Mouse (Mus musculus) hindbrain, embryonic 16.5 days (tissue): ENCODE results near the gene Hk1. TPM values are rescaled to one million over a fixed set of nuclear protein-coding genes. Genes with fewer than 3 reads are reported as not detected.

Source experiments
- ATAC-seq: fragments of 200-750 bp; cut with Nextera tagmentation; 2 replicates; pipeline ENCODE4 v1.8.0; 2017; ENCODE audit warnings: moderate TSS enrichment, moderate library complexity
- H3K27ac ChIP-seq: fragments of 300-500 bp; sonication (generic); 2 replicates; pipeline ENCODE4 v1.5.1; 2014; ENCODE audit warnings: low read depth, mild to moderate bottlenecking, control low read depth, low read length, moderate library complexity
- H3K27me3 ChIP-seq: fragments of 300-500 bp; sonication (generic); replicated peaks from 2 replicates; pipeline ENCODE4 v1.6.1; 2014; ENCODE audit warnings: low read length; ENCODE audit not compliant: control insufficient read depth, insufficient read depth
- H3K36me3 ChIP-seq: fragments of 300-500 bp; sonication (generic); 2 replicates; pipeline ENCODE4 v1.6.1; 2014; ENCODE audit warnings: mild to moderate bottlenecking, low read length, moderate library complexity, mixed read lengths; ENCODE audit not compliant: control insufficient read depth, insufficient read depth
- H3K4me1 ChIP-seq: fragments of 300-500 bp; sonication (generic); 2 replicates; pipeline ENCODE4 v1.6.1; 2014; ENCODE audit warnings: low read depth, low read length; ENCODE audit not compliant: control insufficient read depth, insufficient read depth
- H3K4me2 ChIP-seq: fragments of 300-500 bp; sonication (generic); 2 replicates; pipeline ENCODE4 v1.6.1; 2014; ENCODE audit warnings: mild to moderate bottlenecking, low read length, control low read depth, moderate library complexity
- H3K4me3 ChIP-seq: fragments of 300-500 bp; sonication (generic); 2 replicates; pipeline ENCODE4 v1.5.1; 2014; ENCODE audit warnings: mild to moderate bottlenecking, low read length, control low read depth, moderate library complexity
- H3K9ac ChIP-seq: fragments of 300-500 bp; sonication (generic); 2 replicates; pipeline ENCODE4 v1.6.1; 2014; ENCODE audit warnings: low read depth, mild to moderate bottlenecking, control low read depth, low read length, moderate library complexity
- H3K9me3 ChIP-seq: fragments of 300-500 bp; sonication (generic); 2 replicates; pipeline ENCODE4 v1.6.1; 2014; ENCODE audit warnings: mild to moderate bottlenecking, low read length, moderate library complexity; ENCODE audit not compliant: control insufficient read depth
- WGBS: fragments of 180-500 bp; shearing (Covaris S2); extraction: QIAGEN DNeasy Blood & Tissue Kit; methylation state at CpG from one replicate; pipeline ENCODE4 v1.1.7; 2014; 5-methylcytosine and 5-hydroxymethylcytosine counted together
- polyA plus RNA-seq: library from polyadenylated mRNA; unstranded; fragments of >200 nt; fragmentation: Nextera tagmentation; extraction: Ambion mirVana; gene quantifications from 2 replicates; pipeline ENCODE4 v1.2.1, GENCODE M21; 2015

Gene Hk1
- polyA plus RNA-seq, 1 experiment from 2014 or later: 164 TPM

DNA sequence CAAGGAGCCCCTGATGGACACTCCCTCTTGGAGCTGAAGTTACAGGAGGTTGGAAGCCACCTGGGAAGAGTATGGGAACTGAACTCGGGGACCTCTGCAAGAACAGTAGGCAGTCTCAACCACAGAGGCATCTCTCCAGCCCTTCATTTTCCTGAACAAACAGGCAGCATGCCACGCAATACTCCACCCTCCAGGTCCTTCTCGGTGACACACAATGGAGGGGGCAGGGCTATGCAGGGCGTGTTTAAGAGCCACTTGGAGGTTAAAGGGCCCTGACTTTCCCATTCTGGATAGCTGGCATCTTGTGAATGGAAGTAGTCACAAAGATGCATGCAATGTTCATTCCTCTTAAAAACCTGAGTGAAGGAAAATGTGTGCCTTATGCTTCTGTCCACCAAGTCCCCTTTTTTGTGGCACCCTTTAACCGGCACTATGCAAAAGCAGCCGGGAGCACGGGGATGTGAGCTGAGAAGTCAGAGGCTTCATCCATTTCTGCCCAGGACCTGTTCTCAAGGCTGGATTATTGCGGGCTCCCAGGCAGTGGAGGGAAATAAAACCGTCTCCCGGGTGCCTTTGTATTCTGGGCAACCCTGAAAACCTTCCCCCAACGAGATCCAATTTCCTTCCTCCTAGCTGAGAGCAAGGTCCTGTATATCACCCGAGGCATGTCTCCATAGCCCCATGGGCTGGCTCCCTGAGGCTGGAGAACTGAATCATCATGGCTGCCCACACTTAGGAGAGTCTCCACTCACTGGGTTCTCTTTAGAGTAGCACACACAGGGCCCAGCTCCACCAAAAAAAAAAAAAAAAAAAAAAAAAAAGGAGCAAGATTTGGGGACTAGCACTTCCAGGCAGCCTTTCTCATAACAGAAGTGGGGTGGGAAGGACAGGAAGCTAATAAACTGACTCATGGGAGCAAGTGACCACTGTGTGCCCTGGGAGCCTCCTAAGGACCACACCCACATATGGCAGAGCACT lies 42.8 kb downstream of the Hk1 start:
- peak overlapping the region; percentile 48 for H3K27ac ChIP-seq
- H3K9ac ChIP-seq: peak overlapping the region; percentile 24; the same call in 1 of the 2 replicates

DNA sequence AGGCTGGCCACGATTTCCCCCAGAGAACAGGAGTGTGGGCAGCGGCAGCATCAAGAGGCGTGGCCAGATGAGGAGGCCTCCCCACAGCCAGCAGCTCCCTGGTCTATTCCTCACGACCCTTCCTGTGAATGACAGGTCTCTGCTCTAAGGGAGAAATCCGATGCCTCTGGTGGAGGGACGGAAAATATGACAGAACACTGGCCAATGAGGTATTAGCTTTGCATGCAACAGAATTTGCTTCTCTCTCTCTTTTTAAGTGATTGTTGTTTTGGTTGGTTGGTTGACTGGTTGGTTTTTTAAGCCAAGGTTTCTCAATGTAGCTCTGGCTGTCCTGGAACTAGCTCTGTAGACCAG lies 44.3 kb downstream of the Hk1 start:
- no peak overlapping the region for H3K4me3 ChIP-seq
- no peaks in the 10 kb centered on the region for H3K27me3 ChIP-seq
- peaks cover 26% of the 10 kb centered on the region for H3K4me1 ChIP-seq
- H3K27ac ChIP-seq: no peak overlapping the region
- ATAC-seq: no peak
- no peaks in the 10 kb centered on the region for H3K9me3 ChIP-seq
- H3K4me2 ChIP-seq: no peak overlapping the region
- H3K9ac ChIP-seq: no peak overlapping the region
- WGBS: 15% methylated on average over 6 of the region's 6 CpGs
- H3K36me3 ChIP-seq: no peaks in the 10 kb centered on the region

More for the DNA sequence above, 42.8 kb downstream of the Hk1 start:
- 25% methylated on average over 12 of the region's 12 CpGs for WGBS
- H3K4me3 ChIP-seq: no peak overlapping the region
- H3K27me3 ChIP-seq: no peaks in the 10 kb centered on the region
- H3K9me3 ChIP-seq: no peaks in the 10 kb centered on the region
- H3K4me1 ChIP-seq: peaks cover 34% of the 10 kb centered on the region
- no peak for ATAC-seq
- 0 out of 2 replicates have a peak overlapping the region, but pooled peaks have one; percentile 10 for H3K4me2 ChIP-seq
- no peaks in the 10 kb centered on the region for H3K36me3 ChIP-seq

DNA sequence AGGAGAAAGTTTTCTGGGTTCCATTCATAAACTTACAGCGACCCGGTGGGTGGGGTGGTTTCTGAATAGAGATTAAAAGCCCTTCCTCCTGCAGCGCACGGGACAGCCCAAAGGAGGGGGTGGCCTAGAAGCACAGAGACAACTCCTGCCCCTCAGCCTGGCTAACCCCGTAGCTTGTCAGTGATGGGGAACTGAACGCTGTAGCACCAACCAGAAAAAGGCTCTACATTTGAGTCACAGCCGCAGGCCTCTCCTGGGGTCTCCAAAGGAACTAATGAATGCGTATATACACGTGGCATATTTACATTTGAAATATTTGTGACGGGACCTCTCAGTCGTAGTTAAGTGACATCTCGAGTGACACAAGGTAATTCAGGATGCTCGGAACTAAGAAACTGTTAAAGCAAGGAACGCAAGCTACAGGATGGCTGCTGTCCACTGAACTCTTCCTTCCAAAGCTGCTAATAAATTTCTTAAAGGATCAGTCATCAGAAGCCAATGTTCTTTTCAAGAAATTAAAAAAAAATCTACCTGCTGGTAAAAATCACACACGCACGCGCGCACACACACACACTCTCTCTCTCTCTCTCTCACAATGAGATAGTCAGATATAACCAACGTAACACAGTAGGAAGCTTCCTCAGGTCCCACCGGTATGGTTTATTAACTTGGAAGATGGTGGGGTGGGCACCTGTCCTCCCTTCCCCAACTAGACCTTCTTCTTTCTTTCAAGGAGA lies 44.9 kb downstream of the Hk1 start:
- H3K4me1 ChIP-seq: peaks cover 26% of the 10 kb centered on the region
- no peaks in the 10 kb centered on the region for H3K36me3 ChIP-seq
- no peak overlapping the region for H3K4me3 ChIP-seq
- WGBS: 41% methylated on average over 20 of the region's 20 CpGs
- H3K27ac ChIP-seq: no peak overlapping the region
- ATAC-seq: no peak
- no peak overlapping the region for H3K9ac ChIP-seq
- no peaks in the 10 kb centered on the region for H3K27me3 ChIP-seq
- no peaks in the 10 kb centered on the region for H3K9me3 ChIP-seq
- H3K4me2 ChIP-seq: no peak overlapping the region

DNA sequence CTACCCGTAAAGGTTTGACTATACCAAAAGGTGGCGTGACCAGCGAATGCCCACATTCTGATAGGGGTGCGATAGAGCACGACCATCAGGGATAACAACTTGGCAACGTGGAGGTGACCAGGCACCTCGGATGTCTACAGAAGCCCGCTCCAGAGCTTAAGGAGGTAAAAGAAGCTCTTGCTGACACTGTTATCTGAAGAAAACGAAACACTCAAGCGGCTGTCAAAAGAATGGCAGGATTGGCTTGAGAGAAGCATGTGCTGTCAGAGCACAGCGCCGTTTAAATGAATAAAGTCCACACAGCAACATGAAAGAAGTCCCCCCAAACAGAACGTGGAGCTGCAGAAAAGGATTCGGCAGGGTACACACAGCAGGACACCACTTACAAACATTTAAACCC lies 46.4 kb downstream of the Hk1 start:
- H3K4me2 ChIP-seq: no peak overlapping the region
- H3K9ac ChIP-seq: no peak overlapping the region
- ATAC-seq: no peak
- H3K27ac ChIP-seq: no peak overlapping the region
- no peak overlapping the region for H3K4me3 ChIP-seq
- WGBS: 76% methylated on average over 14 of the region's 14 CpGs
- no peaks in the 10 kb centered on the region for H3K36me3 ChIP-seq
- H3K4me1 ChIP-seq: peaks cover 16% of the 10 kb centered on the region
- H3K27me3 ChIP-seq: no peaks in the 10 kb centered on the region
- no peaks in the 10 kb centered on the region for H3K9me3 ChIP-seq

DNA sequence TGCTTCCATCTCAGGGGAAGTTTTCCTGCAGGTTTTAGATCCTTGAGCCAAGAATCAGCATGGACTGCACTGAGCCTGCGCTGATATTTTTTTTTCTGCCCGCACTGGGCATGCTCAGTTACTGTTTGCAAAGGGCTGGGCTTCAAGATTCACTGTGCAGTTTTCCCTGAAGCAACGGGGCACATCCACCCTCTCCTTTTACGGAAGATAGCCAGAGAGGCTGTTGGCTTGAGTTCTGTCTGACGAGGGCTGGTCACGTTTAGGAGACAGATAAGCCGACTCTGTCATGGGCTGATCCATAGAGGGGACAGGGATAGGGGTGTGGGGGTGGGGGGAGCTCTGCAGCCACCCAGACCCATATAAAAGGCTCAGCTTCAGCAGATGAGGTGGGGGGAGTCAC lies 47.2 kb downstream of the Hk1 start:
- Histone ChIP-seq H3K27me3 (no peaks in the 10 kb centered on the region), H3K36me3 (no peaks in the 10 kb centered on the region), H3K4me2 (peak overlapping the region; percentile 43), H3K9ac (peak overlapping the region; percentile 43; the same call in 1 of the 2 replicates), H3K4me3 (peak overlapping the region; percentile 15; the same call in 1 of the 2 replicates), H3K9me3 (no peaks in the 10 kb centered on the region), H3K27ac (no peak overlapping the region), H3K4me1 (peaks cover 12% of the 10 kb centered on the region)
- WGBS: 44% methylated on average over 7 of the region's 7 CpGs
- peak; percentile 55 for ATAC-seq

DNA sequence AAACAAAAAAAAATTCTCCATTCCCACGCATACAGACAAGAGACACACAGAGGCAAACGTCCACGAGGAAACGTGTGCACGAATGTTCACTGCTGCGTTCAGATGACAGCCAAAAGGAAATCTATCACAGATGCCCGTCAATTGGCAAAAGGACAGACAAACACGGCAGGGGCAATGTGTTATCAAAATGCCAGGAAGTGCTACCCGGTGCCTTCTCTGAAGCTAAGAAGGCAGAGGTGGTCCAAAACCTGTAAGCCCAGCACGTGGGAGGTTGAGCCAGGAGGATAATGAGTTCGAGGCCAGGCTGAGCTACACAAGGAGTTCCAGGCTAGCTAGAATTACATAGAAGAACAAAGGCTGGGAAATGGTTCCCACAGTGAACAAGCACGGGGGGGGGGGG lies 47.9 kb downstream of the Hk1 start:
- Histone ChIP-seq H3K9ac (no peak overlapping the region), H3K36me3 (no peaks in the 10 kb centered on the region), H3K4me2 (no peak overlapping the region), H3K4me1 (peaks cover 7% of the 10 kb centered on the region), H3K4me3 (no peak overlapping the region), H3K27ac (no peak overlapping the region), H3K27me3 (no peaks in the 10 kb centered on the region), H3K9me3 (no peaks in the 10 kb centered on the region)
- WGBS: 87% methylated on average over 11 of the region's 12 CpGs
- no peak for ATAC-seq

DNA sequence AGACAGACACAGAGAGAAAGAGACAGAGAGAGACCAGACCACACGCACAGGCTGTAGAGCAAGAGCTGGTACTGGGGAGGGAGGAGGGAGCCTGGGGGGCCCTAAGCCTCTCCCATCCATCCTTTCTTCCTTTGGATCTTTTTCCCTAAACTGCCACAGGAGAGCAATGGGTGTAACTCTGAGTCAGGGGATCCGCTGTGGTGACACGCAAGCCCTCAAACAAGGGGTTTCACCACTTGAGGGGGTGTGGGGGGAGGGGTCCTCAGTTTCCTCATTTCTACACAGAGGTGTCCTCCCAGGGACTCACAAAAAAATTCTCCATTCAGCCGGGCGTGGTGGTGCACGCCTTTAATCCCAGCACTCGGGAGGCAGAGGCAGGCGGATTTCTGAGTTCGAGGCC lies 48.4 kb downstream of the Hk1 start:
- Histone ChIP-seq H3K4me3 (no peak overlapping the region), H3K27me3 (no peaks in the 10 kb centered on the region), H3K4me2 (no peak overlapping the region), H3K4me1 (peaks cover 4% of the 10 kb centered on the region; the same call in 1 of the 2 replicates), H3K9ac (no peak overlapping the region), H3K9me3 (no peaks in the 10 kb centered on the region), H3K36me3 (no peaks in the 10 kb centered on the region), H3K27ac (no peak overlapping the region)
- ATAC-seq: no peak
- WGBS: 92% methylated on average over 9 of the region's 9 CpGs

DNA sequence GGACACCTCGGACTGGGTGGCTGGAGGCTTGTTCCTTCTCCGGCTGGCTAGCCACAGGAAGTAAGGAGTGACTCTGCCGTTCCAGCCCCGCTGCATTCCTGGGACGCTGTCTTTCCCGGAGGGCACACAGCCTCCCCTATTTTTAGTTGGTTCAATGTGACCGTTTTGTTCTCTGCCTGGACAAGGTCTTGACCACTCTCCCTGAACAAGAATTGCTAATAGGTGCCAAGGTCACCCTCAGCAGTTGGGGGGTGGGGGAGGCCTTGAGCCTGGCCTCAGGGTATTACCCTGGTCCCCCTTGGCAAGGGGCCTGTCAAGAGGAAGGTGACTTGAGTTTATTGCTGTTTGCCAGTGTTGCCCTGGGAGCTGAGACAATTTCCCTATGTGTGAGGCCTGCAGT lies 49.9 kb downstream of the Hk1 start:
- Histone ChIP-seq H3K9me3 (no peaks in the 10 kb centered on the region), H3K4me3 (no peak overlapping the region), H3K27me3 (no peaks in the 10 kb centered on the region), H3K36me3 (no peaks in the 10 kb centered on the region), H3K4me2 (no peak overlapping the region), H3K27ac (no peak overlapping the region), H3K9ac (no peak overlapping the region), H3K4me1 (peaks cover 4% of the 10 kb centered on the region; the same call in 1 of the 2 replicates)
- ATAC-seq: no peak
- 78% methylated on average over 7 of the region's 7 CpGs for WGBS

DNA sequence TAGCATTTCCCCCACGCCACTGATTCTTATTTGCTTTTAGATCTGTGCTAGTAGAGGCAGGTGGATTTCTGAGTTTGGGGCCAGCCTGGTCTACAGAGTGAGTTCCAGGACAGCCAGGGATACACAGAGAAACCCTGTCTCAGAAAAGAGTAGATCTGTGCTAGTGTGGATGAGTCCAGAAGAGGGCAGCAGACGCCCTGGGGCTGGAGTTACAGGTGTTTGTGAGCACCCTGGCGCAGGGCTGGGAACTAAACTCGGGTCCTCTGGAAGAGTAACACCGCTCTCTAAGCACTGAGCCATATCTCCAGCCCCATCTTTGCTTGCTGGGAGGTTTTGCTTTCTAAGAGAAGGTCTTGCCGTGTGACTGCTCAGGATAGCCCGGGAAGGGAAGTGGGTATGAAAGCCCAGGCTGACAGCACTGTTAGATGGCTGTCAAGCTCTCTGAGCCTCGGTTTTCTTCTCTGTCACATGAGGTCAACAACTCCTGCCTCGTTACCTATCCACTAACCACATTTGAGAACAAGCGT lies 50.8 kb downstream of the Hk1 start:
- Histone ChIP-seq H3K27ac (no peak overlapping the region), H3K9me3 (no peaks in the 10 kb centered on the region), H3K27me3 (no peaks in the 10 kb centered on the region), H3K4me1 (peaks cover 3% of the 10 kb centered on the region; the same call in 1 of the 2 replicates), H3K36me3 (no peaks in the 10 kb centered on the region), H3K4me2 (no peak overlapping the region), H3K4me3 (no peak overlapping the region), H3K9ac (no peak overlapping the region)
- ATAC-seq: no peak
- 91% methylated on average over 10 of the region's 10 CpGs for WGBS
